Mouse (Mus musculus) fibroblast of lung, adult 2 months (primary cell): ENCODE data around the gene Nat9.

ENCODE experiments used
- DNase-seq: peaks from one replicate; pipeline ENCODE4 v3.0.0-alpha.2; 2011; ENCODE audit warnings: low read depth

Nat9 gene

DNA sequence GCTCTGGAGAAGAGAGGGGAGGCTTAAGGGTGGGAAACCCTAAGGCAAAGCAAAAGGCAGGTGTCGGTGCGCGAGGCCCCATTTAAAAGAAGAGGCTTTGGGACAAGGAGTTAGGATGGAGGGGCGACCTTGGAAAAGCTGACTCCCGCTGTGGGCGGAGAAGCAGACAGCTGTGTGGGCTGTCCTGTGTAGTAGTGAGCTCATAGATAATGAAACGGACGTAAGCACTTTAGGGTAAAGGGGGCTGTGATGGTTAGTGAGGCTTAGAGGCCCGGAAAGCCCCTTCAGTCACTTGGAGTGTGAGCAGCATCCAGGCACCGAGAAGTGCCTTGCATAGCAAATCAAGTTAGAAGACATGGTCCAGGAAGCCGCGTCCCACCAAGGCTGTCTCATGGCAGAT is at the start of gene Nat9:
Gene Nat9 (minus strand): TSS at position 167 of the 400 bp plus-strand sequence.
- DNase-seq, result no peak

DNA sequence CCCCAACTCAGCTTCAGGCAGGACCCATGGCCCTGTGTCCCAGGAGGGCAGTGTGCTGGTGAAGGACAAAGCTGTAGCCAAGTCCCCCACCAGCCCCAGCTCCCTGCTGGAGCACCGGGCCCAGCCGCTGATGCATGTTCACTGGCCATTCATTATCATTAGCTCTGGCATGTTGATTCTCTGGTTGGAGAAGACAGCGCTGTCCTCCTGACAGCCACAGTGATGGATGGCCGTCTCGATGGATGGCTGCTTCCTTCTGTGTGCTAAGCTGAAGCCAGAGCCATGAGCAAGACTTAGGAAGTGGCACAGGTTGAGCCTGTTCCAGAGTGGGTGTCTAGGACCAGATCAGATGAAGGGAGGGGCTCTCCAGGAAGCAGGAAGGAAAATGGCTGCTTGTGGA is 48.9 kb upstream of the Nat9 start:
- no peak for DNase-seq

DNA sequence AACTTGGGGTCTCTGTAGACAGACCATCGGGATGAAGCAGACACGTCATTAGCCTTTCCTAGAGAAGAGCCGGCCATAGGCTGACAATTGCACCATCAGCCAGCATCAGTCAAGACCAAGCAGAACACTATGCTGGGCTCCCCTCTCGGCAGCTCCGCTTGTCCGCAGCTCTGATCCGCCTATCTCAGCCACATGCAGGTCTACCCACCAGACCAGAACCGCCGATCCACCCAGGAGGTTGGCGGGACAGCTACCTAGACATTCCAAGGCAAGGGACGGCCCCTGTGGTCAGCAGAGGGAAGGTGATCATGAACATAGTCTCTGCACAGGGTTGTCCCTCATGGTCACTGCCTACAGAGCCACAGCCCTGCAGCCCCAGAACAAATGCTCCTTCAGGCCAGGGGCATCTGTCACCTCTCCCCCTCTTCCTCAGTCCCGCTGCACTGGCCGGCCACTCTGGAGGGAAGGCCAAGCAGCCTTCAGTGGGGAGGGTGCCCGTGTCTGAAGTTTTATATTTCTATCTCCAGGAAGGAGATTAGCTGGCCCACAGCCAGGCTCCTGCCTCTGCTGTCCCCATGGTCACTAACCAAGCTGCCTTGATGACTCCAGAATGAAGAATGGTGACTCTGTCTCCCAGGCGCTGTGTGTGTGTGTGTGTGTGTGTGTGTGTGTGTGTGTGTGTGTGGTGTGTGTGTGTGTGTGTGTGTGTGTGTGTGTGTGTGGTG is 46.8 kb upstream of the Nat9 start:
- DNase-seq, result no peak

DNA sequence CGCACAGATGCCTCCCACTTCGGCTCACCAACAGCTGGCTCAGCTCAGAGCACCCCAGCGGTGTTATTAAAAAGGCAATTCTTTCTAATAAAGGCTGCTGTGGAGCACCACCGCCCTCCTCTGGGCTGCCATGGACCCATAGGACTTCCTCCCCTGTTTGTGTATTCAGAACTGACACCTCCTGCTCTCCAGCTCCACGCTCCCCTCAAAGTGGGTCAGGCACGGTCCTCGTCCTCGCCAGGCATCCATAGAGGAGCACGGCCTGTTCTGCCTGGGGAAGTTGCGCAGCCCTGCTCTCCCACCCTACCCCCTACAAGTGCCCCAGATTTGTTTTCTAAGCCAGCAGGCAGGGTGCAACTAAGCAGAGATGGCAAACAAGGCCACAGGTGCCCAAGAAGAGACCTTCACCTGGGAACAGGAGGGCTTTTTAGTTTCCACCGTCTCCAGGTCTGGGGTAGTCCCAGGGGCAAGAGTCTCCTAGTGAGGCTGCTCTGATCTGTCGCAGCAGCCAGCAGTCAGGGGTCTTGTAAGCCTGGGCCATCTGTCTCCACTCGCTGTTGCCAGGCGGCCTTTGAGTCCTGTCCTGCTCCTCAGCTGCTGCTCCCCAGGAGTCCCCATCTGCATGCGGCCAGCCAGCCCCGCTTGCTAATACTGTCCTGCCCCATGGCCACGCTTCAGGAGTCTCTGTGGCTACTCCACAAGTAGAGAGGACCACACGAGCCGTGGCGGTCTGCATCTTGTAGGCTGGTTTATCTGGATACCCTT is 46.0 kb upstream of the Nat9 start:
- DNase-seq, result no peak

DNA sequence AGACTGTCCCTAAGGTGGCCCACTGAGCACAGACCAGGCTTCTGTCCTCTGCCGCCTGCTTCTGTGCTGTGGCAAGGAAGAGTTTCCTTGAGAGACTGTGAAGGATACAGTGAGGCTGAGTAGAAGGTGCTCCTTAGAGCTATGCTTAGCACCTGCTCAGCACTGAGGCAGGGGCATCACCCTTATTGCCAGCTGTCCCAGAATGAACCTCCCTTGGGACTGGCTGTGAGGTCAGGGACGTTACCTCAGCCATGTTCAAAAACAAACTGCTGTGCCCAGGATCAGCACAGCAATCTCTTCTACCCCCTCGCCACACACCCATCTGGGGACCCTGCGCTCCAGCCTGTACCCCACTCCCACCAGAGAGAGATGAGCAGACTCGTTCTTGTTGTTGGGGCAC is 45.2 kb upstream of the Nat9 start:
- no peak for DNase-seq

DNA sequence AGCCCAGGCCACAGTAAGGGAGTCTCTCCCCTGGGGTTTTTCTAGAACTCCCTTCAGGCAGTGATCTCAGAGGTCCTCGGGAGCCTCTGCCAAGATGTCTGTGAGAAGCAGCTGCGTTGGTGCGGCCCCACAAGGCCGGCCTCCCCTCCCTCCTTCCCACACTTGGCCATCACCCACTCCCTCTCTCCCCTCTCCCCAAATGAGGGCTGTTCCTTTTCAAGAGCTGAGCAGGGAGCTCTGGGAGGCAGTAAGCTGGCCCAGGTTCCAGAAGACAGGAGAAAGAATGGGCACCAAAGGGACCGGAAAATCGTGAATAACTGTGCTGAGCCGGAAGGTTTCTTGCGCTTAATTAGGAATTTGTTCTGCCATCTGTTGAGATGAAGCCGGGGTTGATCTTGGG is 44.3 kb upstream of the Nat9 start:
- DNase-seq, result no peak

DNA sequence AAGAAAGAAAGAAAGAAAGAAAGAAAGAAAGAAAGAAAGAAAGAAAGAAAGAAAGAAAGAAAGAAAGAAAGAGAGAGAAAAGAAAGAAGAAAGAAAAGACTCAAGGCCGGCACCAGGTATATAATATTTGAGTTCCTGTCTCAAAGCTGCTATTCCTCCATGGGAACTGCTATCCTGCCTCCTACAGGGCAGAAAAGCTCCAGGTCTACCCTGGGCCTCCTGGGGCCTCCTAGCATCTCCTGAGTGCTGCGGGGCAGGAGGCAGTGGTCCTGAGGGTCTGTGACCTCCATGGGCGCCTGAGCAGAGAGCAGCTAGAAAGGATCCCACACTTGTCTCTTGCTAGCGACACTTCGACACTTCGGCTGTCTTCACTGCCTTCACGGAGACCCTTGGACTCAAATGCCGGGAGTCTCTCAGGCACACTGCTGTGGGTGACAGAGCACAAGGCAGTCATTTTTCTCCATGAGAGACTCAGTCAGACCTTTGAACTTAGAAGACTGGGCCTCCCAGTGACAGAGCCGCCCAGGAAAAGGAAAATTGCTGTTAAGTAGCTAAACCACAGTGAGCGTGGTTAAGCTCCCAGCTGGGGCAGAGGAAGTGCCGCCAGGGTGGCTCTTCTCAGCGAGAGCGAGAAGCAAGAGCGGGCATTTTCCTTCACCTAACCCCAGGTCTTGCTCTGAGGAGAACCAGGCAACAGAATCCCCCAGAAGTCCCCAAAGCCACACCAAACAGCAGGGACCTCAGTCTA is 43.7 kb upstream of the Nat9 start:
- DNase-seq, result no peak

DNA sequence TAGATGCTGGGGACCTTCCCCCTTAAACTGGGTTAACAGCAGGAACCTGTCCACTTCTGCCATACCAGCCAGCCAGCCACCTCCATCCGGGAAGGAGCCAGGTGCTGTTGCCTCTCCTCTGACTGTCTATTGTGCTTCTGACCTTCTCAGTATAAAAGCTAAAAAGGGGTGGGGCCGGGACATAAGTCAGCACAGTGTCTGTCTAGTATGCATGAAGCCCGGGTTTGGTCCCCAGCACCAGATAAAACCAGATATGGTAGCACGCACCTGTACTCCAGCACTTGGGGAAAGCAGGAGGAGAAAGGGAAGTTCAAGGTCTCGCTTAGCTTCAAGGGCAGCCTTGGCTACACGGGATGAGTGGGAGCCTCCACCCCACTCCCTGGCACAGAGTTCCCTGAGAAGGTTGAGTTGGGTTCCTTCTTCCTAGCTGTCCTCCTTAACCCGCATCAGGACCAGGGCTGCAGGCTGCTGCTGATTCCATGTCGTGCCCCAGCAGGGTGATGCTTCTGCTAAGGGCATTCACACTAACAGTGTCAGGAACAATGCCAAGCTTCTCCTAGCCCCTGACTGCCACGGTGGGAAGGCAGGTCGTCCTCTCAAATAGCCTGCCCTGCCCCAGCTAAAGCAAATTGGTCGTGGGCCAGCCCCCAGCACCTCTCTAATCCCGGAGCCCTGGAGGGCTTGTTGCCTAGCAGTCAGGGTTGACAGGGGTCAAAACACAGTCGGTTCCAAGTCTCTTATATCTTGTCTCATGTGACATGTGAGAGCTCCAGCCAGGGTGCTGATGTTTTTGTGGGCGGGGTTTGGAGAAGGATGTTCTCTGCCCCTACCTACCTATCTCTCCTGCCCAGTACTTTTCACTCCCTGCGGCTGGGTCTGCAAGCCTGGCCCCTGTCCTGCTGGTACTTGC is 41.6 kb upstream of the Nat9 start:
- DNase-seq, result no peak

DNA sequence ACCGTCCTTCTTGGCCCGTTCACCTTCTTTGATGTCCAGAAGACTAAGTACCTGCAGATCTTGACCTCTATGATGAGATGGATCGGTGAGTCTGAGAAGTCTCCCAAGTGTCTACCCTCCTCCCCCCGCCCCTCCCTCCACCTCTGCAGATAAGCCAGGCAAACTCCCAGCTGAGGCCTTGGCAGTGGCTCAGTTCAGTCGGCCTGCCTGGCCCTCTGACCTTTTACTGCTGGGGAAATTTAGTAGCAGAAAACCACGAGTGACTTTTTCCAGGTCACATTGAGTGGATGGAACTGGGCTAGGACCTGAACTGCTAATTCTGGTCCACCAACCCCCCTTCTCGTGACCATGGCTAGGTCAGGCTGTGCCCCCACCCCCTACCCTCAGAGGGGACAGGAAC is 40.8 kb upstream of the Nat9 start:
- DNase-seq, result no peak

DNA sequence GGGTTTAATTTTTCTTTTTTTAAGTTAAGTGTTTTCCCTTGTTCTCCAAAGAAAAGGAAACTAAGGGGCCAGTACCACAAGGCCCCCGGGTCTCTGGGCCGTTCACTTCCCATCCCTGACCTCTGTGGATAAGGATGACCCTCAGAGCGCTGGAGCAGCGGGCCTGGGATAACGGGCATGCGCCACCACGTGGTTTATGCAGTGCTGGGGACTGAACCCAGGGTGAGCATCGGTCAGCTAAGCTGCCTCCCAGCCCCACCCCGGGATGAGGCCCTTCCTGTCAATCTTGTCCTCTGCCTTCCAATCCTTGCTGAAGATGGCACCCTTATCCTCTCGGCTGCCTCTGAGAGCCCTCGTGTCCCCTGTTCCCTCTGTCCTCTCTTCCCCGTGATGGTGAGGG is 40.0 kb upstream of the Nat9 start:
- no peak for DNase-seq

DNA sequence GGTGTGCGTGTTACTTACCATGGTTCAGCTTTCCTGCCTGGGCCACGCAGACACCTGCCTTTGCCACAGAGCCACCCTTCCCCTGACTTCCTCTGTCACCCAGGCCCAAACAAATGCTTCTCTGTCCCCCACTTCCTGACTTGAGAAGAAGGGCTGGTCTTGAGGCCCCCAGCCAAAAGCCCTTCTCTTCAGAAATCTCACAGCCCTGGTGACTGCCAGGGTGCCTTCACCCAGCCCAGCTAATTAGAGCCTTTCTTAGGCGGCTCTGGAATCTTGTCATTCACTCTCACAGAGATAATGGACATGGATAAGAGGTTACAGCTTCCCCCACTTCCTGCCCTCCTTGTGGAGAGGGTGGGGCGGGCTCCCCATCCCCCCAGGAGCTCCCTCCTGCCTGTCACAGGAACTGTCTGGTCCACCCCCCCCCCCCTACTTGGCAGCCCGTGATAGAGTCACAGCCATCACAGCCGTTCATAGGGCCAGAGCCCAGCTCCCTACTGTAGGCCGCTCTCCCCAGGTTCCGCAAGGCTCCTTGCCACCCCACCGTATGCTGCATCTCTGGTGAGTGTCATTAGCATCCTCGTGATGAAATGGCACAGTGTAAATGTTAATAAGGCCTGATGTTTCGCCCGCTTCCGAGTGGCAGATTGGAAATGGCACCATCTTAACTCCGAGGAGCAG is 39.3 kb upstream of the Nat9 start:
- no peak for DNase-seq

DNA sequence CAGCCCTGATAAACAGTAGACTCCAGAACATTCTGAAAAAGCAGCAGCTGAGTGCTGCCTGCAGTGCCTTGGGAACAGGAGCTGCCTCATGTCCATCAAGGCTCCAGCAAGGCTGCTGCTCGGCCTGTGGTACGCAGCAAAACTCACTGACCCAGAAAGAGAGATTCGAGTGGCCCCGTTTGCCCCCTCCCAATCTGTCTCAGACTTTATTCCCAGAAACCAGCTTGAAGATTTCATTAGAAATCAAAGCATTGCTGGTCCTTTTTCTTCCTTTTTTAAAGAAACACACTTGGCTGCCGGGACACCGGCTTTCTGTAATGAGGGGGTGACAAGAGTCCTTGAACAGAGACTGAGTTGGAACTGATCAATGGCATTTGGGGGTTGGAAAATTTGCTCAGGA is 37.6 kb upstream of the Nat9 start:
- DNase-seq, result no peak

DNA sequence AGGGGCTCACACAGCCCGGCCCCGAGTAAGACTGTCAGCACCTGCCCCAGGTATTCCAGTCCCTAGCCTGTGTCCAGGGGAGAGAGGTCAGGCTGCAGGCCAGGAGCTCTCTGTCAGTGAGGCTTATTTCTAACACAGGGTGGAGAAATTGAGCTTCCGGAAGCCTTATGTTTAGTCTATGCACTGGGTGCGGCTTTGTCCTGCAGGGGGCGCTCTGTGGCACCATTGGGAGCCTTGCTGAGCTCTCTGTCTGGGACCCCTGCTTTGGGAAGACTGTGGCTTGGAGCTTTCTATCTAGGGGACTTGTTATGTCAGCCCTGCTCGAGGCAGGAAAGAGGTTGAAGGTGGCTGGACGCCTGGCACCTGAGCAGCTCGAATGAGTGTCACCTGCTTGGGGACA is 37.2 kb upstream of the Nat9 start:
- DNase-seq, result no peak

DNA sequence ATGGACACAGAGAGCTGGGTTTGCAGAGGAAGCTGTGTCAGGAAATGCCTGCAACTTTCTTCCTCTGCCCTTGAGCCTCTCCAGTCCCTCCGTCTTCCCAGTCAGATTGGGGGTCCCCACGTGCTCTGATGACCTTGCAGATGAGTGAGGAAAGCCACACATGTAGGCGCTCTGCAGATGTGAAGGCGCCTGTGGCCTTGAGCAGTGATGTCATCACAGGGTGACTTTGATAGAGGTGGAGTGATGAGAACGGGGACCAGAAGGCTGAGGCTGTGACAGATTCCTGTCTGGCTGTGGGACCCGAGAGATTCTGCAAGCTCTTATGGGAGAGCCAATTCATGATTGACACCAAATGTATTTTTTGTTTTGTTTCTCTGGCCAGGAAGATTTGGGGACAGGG is 36.2 kb upstream of the Nat9 start:
- DNase-seq, result no peak

DNA sequence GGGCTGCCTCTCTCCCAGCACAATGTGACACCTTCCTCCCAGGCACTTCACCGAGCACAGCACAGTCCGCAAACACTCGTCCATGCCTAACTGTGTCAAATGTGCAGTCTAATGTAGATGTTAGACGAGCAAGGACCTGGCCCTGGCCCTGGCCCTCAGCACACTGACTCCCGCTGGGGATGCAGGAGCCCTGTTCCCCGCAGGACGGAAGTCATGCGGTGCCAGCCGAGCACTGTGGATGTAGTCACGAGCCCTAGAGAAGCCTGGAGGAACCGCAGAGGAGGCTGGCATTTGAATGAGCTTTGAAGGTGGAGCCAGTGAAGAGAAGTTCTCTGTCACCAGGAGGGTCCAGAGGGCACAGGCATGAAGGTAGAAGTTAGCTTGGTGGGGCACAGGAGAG is 35.8 kb upstream of the Nat9 start:
- no peak for DNase-seq

DNA sequence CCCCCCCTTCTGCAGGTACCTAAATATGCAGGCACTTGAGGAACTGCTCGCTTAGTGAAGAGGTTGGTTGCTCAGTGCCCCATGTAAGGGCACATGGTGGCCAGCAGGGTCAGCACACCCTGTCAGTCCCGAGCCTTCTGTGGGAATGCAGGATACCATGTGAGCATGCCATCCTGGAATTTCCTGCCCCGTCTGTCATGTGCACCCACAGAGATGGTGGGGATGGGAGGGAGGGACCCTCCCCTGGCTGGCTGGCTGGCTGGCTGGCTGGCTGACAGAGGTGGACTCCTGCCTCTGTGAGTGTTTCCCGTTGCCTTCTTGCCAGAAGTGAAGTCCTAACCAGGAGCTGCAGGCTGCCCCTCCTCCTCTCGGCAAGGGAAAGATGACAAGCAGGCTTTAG is 34.9 kb upstream of the Nat9 start:
- DNase-seq, result no peak

DNA sequence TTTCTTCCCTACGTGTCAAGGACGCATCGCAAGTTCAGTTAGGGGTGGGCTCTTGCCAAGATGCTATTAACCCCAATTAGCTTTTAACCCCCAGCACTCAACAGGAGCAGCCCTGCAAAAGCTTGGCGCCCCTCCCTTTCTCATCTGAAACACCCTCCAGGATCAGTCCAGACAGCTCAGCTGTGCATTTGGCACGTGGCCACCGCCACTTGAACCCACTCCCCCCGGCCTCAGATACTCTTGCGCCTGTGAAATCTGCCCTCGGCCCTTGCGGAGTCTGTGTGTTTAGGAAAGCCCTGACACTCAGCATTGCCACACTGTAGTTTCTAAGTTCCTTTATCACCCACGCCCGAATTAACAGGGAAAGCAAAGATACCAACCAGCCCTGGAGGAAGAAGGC is 34.4 kb upstream of the Nat9 start:
- no peak for DNase-seq

DNA sequence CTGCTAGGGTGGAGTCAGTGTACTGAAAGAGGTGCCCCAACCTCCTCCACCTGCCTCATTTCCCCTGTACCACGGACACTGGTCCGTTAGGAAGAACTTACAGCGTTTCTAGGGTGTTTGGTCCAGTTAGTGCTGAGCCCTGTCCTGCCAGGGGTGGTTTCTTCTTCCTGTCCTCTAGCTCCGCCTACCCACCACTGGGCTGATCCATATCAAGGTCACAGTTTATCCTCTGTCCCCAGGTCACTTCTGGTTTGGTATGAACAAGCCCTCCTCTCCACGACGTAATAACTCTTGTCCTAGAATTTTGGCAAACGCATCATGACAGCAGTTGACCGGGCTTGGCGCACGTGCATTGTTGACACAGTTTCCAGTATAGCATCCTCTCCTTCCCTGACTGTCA is 32.0 kb upstream of the Nat9 start:
- DNase-seq, result no peak

DNA sequence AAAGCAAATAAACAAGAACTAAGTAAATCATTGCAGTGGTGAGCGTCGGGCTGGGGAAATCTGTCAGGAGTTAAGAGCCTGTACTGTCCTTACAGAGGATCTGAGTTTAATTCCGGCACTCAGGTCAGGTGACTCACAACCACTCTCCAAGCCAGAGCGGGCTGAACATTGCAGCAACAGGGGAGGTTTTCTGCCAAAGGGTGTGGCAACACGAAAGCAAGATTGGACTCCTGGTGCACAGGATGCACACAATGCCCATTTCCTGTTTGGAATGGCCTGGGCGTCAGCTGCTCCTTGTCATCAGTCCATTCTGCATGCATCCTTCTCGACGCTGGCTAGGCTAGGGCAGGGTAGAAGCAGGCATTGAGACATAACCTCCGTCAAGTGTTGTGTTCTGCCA is 31.6 kb upstream of the Nat9 start:
- DNase-seq, result peak; percentile 54

DNA sequence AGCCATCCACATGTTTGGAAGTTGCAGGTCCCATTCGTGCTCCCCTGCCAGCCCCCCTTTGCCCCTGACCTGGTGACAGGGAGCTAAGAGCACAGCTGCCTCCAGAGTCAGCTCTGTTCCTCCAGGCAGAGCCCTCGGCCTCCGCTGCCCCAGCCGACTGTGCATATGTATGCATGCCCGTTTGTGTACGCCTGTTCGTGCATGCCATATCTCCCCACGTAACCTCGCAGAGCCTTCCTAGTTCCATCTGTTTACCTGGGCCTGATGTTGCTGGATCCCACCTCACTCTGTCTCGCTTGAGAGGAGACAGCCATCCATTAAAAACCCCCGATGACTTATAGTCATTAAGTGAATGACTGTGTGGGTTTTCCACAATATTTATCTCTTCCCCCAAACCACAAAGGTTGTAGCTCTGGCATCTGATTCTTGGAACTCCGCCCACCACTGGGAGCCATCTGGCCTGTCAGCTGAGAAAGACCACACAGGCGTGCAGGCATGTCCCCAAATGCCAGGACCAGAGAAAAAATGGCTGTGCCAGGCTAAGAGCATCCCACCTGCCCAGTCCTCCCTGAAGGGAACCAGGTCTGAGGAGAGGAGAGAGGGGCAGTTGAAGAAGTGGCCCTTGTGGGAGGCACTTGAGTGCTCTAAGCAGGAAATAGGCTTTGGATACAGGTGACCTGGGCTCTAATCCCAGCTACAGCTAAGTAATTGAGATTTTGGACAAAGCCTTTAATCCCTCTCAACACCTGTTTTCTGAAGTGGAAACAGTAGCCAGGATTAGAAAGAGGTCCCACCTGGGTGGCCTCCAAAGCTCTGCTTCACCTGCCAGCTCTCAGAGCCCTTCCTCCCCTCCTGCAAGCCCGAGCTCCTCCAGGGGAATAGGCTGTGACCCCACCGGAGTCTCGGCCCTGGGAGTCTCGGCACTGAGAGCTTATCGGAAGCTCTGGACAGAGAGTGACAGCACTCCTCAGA is 30.1 kb upstream of the Nat9 start:
- DNase-seq, result no peak
